Mouse (Mus musculus) cortical plate, adult 2 months (tissue): ENCODE measurements around the gene Nudc. TPM values are rescaled to one million over a fixed set of nuclear protein-coding genes. Genes with fewer than 3 reads are reported as not detected.
"Not testable (repeated sequence)": the region's sequence is repeated elsewhere in the genome, so short reads cannot be mapped to it uniquely, and the experiment has no call there.

ENCODE experiments used
- H3K27ac ChIP-seq: fragments of 200-500 bp; 2 replicates; pipeline ENCODE4 v1.5.1; 2012; ENCODE audit warnings: low read length, control low read depth, inconsistent platforms; ENCODE audit not compliant: insufficient read depth
- H3K4me1 ChIP-seq: fragments of 200-500 bp; 2 replicates; pipeline ENCODE4 v1.6.1; 2011; ENCODE audit warnings: low read length; ENCODE audit not compliant: control insufficient read depth, insufficient read depth
- H3K4me3 ChIP-seq: fragments of 200-500 bp; 2 replicates; pipeline ENCODE4 v1.5.1; 2011; ENCODE audit warnings: mild to moderate bottlenecking, low read length, control low read depth; ENCODE audit not compliant: insufficient read depth
- CTCF ChIP-seq: fragments of 200-500 bp; IDR thresholded peaks from 2 replicates; pipeline ENCODE4 v1.5.1; 2011; ENCODE audit warnings: mild to moderate bottlenecking, control low read depth, low read length; ENCODE audit not compliant: insufficient read depth; ENCODE audit errors: extremely low read depth
- POLR2A ChIP-seq: fragments of 200-500 bp; IDR thresholded peaks from 2 replicates; pipeline ENCODE4 v1.6.1; 2011; ENCODE audit warnings: mild to moderate bottlenecking, low read length, control low read depth; ENCODE audit not compliant: insufficient read depth; ENCODE audit errors: extremely low read depth
- polyA plus RNA-seq: library from polyadenylated mRNA; depleted of rRNA; stranded (reverse); fragments of >200 nt; gene quantifications from 2 replicates; pipeline ENCODE4 v1.2.3, GENCODE M21; 2012

Gene Nudc
- polyA plus RNA-seq, 1 experiment, result 184 TPM

GRCm38 (mm10) chr4:133536652-133537051, 9.1 kb downstream of the Nudc start:
- H3K27ac ChIP-seq, result no peak overlapping the region
- H3K4me3 ChIP-seq, result no peak overlapping the region
- TF ChIP-seq POLR2A (no peak), CTCF (no peak)
- no peaks in the 10 kb centered on the region for H3K4me1 ChIP-seq

DNA sequence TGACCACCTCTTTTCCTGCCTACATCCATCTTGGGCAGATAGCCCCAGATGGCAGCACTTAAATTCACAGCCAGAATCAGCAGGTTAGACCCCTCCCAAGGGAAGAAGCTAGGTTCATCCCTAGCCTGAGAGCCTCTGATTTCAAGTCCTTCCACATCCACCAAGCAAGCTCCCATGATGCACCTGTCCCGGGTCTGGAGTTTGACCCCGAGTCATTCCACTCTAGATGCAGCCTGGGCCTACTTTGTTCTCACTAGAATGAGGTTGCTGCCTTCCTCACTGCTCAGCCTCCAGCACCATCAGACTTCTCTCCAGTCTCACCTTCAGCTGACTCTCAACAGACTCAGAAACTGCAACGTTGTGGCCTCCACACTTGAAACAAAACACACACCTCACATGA, 9.7 kb downstream of the Nudc start:
- Histone ChIP-seq H3K4me3 (no peak overlapping the region), H3K4me1 (no peaks in the 10 kb centered on the region), H3K27ac (no peak overlapping the region)
- TF ChIP-seq POLR2A, result no peak
- no peak for TF ChIP-seq CTCF

DNA sequence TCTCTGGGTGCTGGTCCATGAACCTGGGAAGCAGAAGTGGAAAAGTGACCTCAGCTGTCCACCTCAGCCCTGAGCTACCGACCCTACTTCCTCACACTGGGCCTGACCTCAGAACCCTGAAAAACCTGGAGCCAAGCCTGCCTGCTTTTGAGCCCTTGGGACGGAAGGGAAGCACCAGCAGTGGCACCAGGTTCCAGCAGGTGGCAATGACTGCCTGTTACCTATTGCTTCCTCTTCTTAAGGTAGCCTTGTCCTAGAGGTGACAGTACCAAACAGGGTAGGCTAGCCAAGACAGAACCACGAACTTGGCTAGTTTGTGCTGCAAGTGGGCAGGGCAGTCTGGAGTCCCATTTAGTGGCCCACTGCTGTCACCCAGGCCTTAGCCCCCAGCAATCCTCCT, 13.0 kb downstream of the Nudc start:
- Histone ChIP-seq H3K27ac (no peak overlapping the region), H3K4me3 (no peak overlapping the region), H3K4me1 (no peaks in the 10 kb centered on the region)
- no peak for TF ChIP-seq POLR2A

DNA sequence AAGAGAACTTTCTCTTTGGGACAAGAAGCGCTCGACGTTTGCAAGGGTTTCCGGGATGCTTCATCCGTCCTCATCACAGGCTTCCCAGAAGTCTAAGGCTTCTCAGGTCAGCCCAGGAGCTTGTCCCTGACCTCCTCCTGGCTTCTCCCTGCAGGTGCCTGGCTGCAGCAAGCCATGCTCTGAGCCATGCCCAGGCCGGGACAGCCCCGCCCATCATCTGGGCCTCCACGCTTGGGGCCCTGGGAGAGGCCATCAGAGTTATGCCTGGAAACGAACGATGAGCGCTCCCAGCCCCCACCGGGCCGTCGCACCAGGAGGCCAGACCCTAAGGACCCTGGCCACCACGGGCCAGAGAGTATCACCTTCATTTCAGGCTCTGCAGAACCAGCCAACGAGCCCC, 18.0 kb downstream of the Nudc start:
- no peaks in the 10 kb centered on the region for H3K4me1 ChIP-seq
- H3K27ac ChIP-seq, result no peak overlapping the region
- no peak for TF ChIP-seq POLR2A
- no peak overlapping the region for H3K4me3 ChIP-seq

DNA sequence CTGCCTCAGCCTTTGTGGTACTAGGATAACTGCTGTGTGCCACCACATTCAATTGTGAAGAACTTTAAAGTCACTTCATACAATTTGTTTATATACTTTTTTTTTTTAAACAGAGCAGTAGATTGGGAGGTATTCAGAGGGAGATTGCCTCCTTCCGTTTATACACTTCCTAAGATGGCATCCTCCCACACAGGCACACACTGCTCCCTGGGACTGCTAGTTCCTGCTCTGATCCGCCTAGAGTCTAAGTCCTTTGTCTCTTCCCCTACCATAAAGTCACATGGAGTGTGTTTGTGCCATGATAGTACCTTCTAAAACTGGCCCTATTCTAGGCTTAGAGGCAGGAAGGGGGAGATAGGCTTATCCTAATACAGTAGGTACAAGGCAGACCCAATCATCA, 24.3 kb downstream of the Nudc start:
- Histone ChIP-seq H3K4me3 (no peak overlapping the region), H3K27ac (no peak overlapping the region), H3K4me1 (no peaks in the 10 kb centered on the region)
- no peak for TF ChIP-seq CTCF
- no peak for TF ChIP-seq POLR2A

DNA sequence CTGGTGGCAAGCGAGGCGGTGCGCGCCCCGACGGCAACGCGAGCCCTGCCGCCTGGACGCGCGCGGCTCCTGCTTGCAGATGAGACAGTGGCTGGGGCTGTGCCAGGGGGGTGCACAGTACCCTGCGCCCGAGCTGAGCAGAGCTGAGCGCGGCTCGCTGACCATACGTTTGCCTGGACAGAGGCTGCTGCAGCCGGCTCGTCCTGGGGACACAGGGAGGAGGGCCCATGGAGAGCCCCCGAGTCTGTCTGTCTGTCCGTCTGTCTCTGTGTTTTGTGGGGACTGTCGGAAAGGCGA, 26.5 kb downstream of the Nudc start:
- H3K4me3 ChIP-seq, result no peak overlapping the region
- no peaks in the 10 kb centered on the region for H3K4me1 ChIP-seq
- no peak overlapping the region for H3K27ac ChIP-seq
- TF ChIP-seq POLR2A (no peak), CTCF (no peak)

- Histone ChIP-seq H3K4me3 (no peak within 1 kb of the TSS), H3K4me1 (no peaks in the 10 kb centered on the region), H3K27ac (no peak within 1 kb of the TSS)
- no peak for TF ChIP-seq POLR2A
- no peak for TF ChIP-seq CTCF
Observed at GRCm38 (mm10) chr4:133518601-133519368, 27.0 kb downstream of the Nudc start, which contains the start of gene Kdf1. Gene Kdf1 (plus strand): TSS chr4:133518963.

DNA sequence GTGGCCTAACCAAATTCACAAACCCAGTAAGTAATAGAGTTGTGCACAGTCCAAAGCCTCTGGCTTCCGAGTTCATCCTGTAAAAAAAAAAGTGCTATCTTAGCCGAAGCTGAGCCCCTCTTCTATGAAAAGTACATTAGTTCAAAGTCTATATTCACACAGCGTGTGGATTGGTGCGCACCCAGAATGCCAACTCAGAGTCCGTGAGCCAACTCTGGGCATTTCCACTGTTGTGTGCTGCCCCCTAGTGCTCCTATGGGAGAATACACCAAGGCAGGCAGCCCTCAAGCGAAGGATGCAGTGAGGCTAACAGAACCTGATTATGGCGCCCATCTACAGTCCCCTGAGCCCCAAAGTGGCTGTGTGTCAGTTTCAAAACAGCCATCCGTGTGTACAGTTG, 32.8 kb downstream of the Nudc start:
- TF ChIP-seq POLR2A, result no peak
- peak; percentile 94 for TF ChIP-seq CTCF
- Histone ChIP-seq H3K27ac (no peak overlapping the region), H3K4me1 (no peaks in the 10 kb centered on the region; the same call in 1 of the 2 replicates), H3K4me3 (no peak overlapping the region)

DNA sequence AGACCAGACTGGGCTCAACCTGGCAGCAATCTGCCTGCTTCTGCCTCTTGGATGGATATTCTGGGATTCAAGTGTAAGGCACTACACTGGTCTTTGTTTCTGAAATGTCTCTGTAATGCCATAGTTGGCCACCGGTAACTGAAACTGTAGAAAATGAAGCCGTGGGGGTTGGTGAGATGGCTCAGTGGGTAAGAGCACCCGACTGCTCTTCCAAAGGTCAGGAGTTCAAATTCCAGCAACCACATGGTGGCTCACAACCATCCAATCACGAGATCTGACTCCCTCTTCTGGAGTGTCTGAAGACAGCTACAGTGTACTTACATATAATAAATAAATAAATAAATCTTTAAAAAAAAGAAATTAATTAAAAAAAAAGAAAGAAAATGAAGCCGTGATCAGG, 33.3 kb downstream of the Nudc start:
- not testable (repeated sequence) for H3K4me1 ChIP-seq, H3K4me3 ChIP-seq, H3K27ac ChIP-seq

DNA sequence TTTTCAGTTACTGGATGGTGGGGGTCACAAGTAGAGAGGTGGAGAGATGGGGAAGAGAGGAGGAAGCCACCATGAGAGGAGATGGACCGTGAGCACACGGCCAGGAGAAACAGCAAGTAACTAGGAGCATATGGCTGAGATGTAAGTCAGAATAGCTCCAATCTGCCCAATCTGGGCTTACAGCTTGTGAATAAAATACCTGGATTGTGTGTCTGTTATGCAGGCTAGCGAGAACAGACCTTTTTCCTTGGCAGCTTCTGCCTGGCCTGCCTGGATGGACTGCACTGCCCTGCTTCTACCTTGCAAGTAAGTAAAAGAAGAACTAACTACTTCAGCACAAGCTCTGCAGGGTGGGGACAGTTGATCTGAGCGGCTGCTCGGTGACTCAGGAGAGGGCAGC, 34.7 kb downstream of the Nudc start:
- no peaks in the 10 kb centered on the region; the same call in 1 of the 2 replicates for H3K4me1 ChIP-seq
- no peak overlapping the region for H3K4me3 ChIP-seq
- TF ChIP-seq POLR2A, result no peak
- TF ChIP-seq CTCF, result no peak
- H3K27ac ChIP-seq, result no peak overlapping the region

- H3K27ac ChIP-seq, result no peak overlapping the region
- no peaks in the 10 kb centered on the region; the same call in 1 of the 2 replicates for H3K4me1 ChIP-seq
- H3K4me3 ChIP-seq, result no peak overlapping the region
Observed at GRCm38 (mm10) chr4:133508990-133509389, 36.8 kb downstream of the Nudc start.

More at GRCm38 (mm10) chr4:133508990-133509389, 36.8 kb downstream of the Nudc start:
- TF ChIP-seq POLR2A, result no peak
- no peak for TF ChIP-seq CTCF
